Mouse (Mus musculus) heart, embryonic 12.5 days (tissue): ENCODE data around the gene Sh2d1b1. TPM values are rescaled to one million over a fixed set of nuclear protein-coding genes. Genes with fewer than 3 reads are reported as not detected.
"Not testable (repeated sequence)": the region's sequence is repeated elsewhere in the genome, so short reads cannot be mapped to it uniquely, and the experiment has no call there.

Source experiments
- ATAC-seq: fragments of 200-750 bp; cut with Nextera tagmentation; 2 replicates; pipeline ENCODE4 v1.8.0; 2017; ENCODE audit warnings: moderate TSS enrichment, moderate library complexity; ENCODE audit not compliant: insufficient number of reproducible peaks, low FRiP score
- H3K27ac ChIP-seq: fragments of 300-500 bp; sonication (generic); 2 replicates; pipeline ENCODE4 v1.5.1; 2016; ENCODE audit warnings: mild to moderate bottlenecking, moderate library complexity; ENCODE audit not compliant: poor library complexity, severe bottlenecking
- H3K27me3 ChIP-seq: fragments of 300-500 bp; sonication (generic); replicated peaks from 2 replicates; pipeline ENCODE4 v1.6.1; 2016; ENCODE audit warnings: mild to moderate bottlenecking, moderate library complexity
- H3K36me3 ChIP-seq: fragments of 300-500 bp; sonication (generic); 2 replicates; pipeline ENCODE4 v1.6.1; 2016; ENCODE audit warnings: mild to moderate bottlenecking, moderate library complexity
- H3K4me1 ChIP-seq: fragments of 300-500 bp; sonication (generic); replicated peaks from 2 replicates; pipeline ENCODE4 v1.6.1; 2016; ENCODE audit warnings: mild to moderate bottlenecking
- H3K4me2 ChIP-seq: fragments of 300-500 bp; sonication (generic); 2 replicates; pipeline ENCODE4 v1.6.1; 2016; ENCODE audit warnings: mild to moderate bottlenecking, moderate library complexity
- H3K4me3 ChIP-seq: fragments of 300-500 bp; sonication (generic); 2 replicates; pipeline ENCODE4 v1.5.1; 2016; ENCODE audit warnings: mild to moderate bottlenecking
- H3K9ac ChIP-seq: fragments of 300-500 bp; sonication (generic); 2 replicates; pipeline ENCODE4 v1.6.1; 2016; ENCODE audit warnings: mild to moderate bottlenecking, moderate library complexity
- H3K9me3 ChIP-seq: fragments of 300-500 bp; sonication (generic); replicated peaks from 2 replicates; pipeline ENCODE4 v1.6.1; 2016; ENCODE audit warnings: mild to moderate bottlenecking, moderate library complexity
- WGBS: fragments of 180-500 bp; shearing (Covaris S2); methylation state at CpG from one replicate; pipeline ENCODE4 v1.1.7; 2016; 5-methylcytosine and 5-hydroxymethylcytosine counted together
- polyA plus RNA-seq: library from polyadenylated mRNA; unstranded; fragments of >200 nt; fragmentation: Nextera tagmentation; extraction: Ambion mirVana; gene quantifications from 2 replicates; pipeline ENCODE4 v1.2.1, GENCODE M21; 2016

Sh2d1b1 gene
- 0.06 TPM in 1 of 2 replicates, not detected in the other for polyA plus RNA-seq

- Histone ChIP-seq H3K27ac (no peak within 1 kb of the TSS), H3K4me2 (no peak within 1 kb of the TSS), H3K4me1 (no peaks in the 10 kb centered on the region), H3K9ac (no peak within 1 kb of the TSS), H3K9me3 (peaks cover 5% of the 10 kb centered on the region; the same call in 1 of the 2 replicates), H3K4me3 (no peak within 1 kb of the TSS), H3K27me3 (no peaks in the 10 kb centered on the region), H3K36me3 (no peaks in the 10 kb centered on the region)
- no peak for ATAC-seq
- 59% methylated on average over 3 of the region's 3 CpGs for WGBS
Observed at GRCm38 (mm10) chr1:170277016-170277415, at the start of gene Sh2d1b1. Gene Sh2d1b1 (plus strand): TSS chr1:170277320.

- H3K9me3 ChIP-seq, H3K4me3 ChIP-seq, H3K4me2 ChIP-seq, H3K27me3 ChIP-seq, H3K4me1 ChIP-seq, H3K27ac ChIP-seq, ATAC-seq, H3K9ac ChIP-seq, H3K36me3 ChIP-seq: not testable (repeated sequence)
- WGBS: 44% methylated on average over 6 of the region's 6 CpGs
Observed at GRCm38 (mm10) chr1:170232688-170233087, 44.4 kb upstream of the Sh2d1b1 start, which contains the start of gene Sh2d1b2. Gene Sh2d1b2 (plus strand): TSS chr1:170232749.

- Histone ChIP-seq H3K9me3 (no peaks in the 10 kb centered on the region), H3K4me2 (no peak overlapping the region), H3K27me3 (no peaks in the 10 kb centered on the region; the same call in 1 of the 2 replicates), H3K9ac (no peak overlapping the region), H3K4me1 (no peaks in the 10 kb centered on the region), H3K36me3 (no peaks in the 10 kb centered on the region), H3K4me3 (no peak overlapping the region), H3K27ac (no peak overlapping the region)
- 74% methylated on average over 3 of the region's 3 CpGs for WGBS
- ATAC-seq: no peak
Observed at GRCm38 (mm10) chr1:170245016-170245415, 32.1 kb upstream of the Sh2d1b1 start.

- Histone ChIP-seq H3K4me2 (peak overlapping the region; percentile 91), H3K4me3 (peak overlapping the region; percentile 94), H3K9me3 (no peaks in the 10 kb centered on the region), H3K36me3 (no peaks in the 10 kb centered on the region), H3K9ac (peak overlapping the region; percentile 96), H3K27me3 (0 out of 2 replicates have a peak, but pooled peaks cover 5% of the 10 kb centered on the region), H3K27ac (peak overlapping the region; percentile 47; the same call in 1 of the 2 replicates), H3K4me1 (peaks cover 5% of the 10 kb centered on the region; the same call in 1 of the 2 replicates)
- WGBS: 30% methylated on average over 30 of the region's 30 CpGs
- peak; percentile 39; the same call in 1 of the 2 replicates for ATAC-seq
Observed at GRCm38 (mm10) chr1:170254893-170255559, 22.1 kb upstream of the Sh2d1b1 start.

- H3K4me2 ChIP-seq: peak overlapping the region; percentile 91
- 0 out of 2 replicates have a peak, but pooled peaks cover 5% of the 10 kb centered on the region for H3K27me3 ChIP-seq
- no peaks in the 10 kb centered on the region for H3K36me3 ChIP-seq
- peak; percentile 86 for ATAC-seq
- H3K27ac ChIP-seq: peak overlapping the region; percentile 47; the same call in 1 of the 2 replicates
- H3K4me3 ChIP-seq: peak overlapping the region; percentile 94
- H3K4me1 ChIP-seq: peaks cover 5% of the 10 kb centered on the region; the same call in 1 of the 2 replicates
- H3K9me3 ChIP-seq: no peaks in the 10 kb centered on the region
- 5% methylated on average over 32 of the region's 32 CpGs for WGBS
- H3K9ac ChIP-seq: peak overlapping the region; percentile 96
Observed at GRCm38 (mm10) chr1:170255560-170255910, 21.6 kb upstream of the Sh2d1b1 start.

- Histone ChIP-seq H3K4me3 (no peak overlapping the region), H3K27ac (no peak overlapping the region), H3K27me3 (no peaks in the 10 kb centered on the region), H3K36me3 (no peaks in the 10 kb centered on the region), H3K9me3 (peaks cover 7% of the 10 kb centered on the region; the same call in 1 of the 2 replicates), H3K4me1 (no peaks in the 10 kb centered on the region), H3K4me2 (no peak overlapping the region), H3K9ac (no peak overlapping the region)
- no peak for ATAC-seq
- WGBS: 65% methylated on average over 6 of the region's 6 CpGs
Observed at GRCm38 (mm10) chr1:170270281-170270680, 6.8 kb upstream of the Sh2d1b1 start.

GRCm38 (mm10) chr1:170270696-170271095 is 6.4 kb upstream of the Sh2d1b1 start:
- no peak overlapping the region for H3K4me3 ChIP-seq
- H3K9me3 ChIP-seq: peaks cover 11% of the 10 kb centered on the region; the same call in 1 of the 2 replicates
- no peak overlapping the region for H3K4me2 ChIP-seq
- H3K4me1 ChIP-seq: no peaks in the 10 kb centered on the region
- no peak for ATAC-seq
- no peak overlapping the region for H3K27ac ChIP-seq
- no peaks in the 10 kb centered on the region for H3K27me3 ChIP-seq
- H3K9ac ChIP-seq: no peak overlapping the region
- H3K36me3 ChIP-seq: no peaks in the 10 kb centered on the region
- 71% methylated on average over 4 of the region's 4 CpGs for whole genome bisulfite sequencing

GRCm38 (mm10) chr1:170273252-170273651 is 3.9 kb upstream of the Sh2d1b1 start:
- Histone ChIP-seq H3K36me3 (no peaks in the 10 kb centered on the region), H3K4me3 (no peak overlapping the region), H3K4me1 (no peaks in the 10 kb centered on the region), H3K27me3 (no peaks in the 10 kb centered on the region), H3K4me2 (no peak overlapping the region), H3K27ac (no peak overlapping the region), H3K9me3 (peaks cover 5% of the 10 kb centered on the region; the same call in 1 of the 2 replicates), H3K9ac (no peak overlapping the region)
- ATAC-seq: no peak

GRCm38 (mm10) chr1:170282415-170283129 is 5.5 kb downstream of the Sh2d1b1 start:
- Histone ChIP-seq H3K9ac (no peak overlapping the region), H3K36me3 (no peaks in the 10 kb centered on the region), H3K27ac (no peak overlapping the region), H3K4me2 (no peak overlapping the region), H3K9me3 (no peaks in the 10 kb centered on the region), H3K4me3 (no peak overlapping the region), H3K4me1 (no peaks in the 10 kb centered on the region), H3K27me3 (no peaks in the 10 kb centered on the region)
- no peak for ATAC-seq
- 65% methylated on average over 4 of the region's 4 CpGs for WGBS

GRCm38 (mm10) chr1:170292239-170292951 is 15.3 kb downstream of the Sh2d1b1 start:
- H3K9ac ChIP-seq: no peak overlapping the region
- peaks cover 20% of the 10 kb centered on the region for H3K4me1 ChIP-seq
- 45% methylated on average over 9 of the region's 9 CpGs for WGBS
- H3K27ac ChIP-seq: no peak overlapping the region
- no peak for ATAC-seq
- no peak overlapping the region for H3K4me2 ChIP-seq
- no peaks in the 10 kb centered on the region for H3K27me3 ChIP-seq
- H3K9me3 ChIP-seq: no peaks in the 10 kb centered on the region
- H3K4me3 ChIP-seq: no peak overlapping the region
- H3K36me3 ChIP-seq: no peaks in the 10 kb centered on the region

- H3K27ac ChIP-seq: no peak overlapping the region
- no peak overlapping the region for H3K4me3 ChIP-seq
- H3K36me3 ChIP-seq: no peaks in the 10 kb centered on the region
- WGBS: 55% methylated on average over 5 of the region's 5 CpGs
- H3K9ac ChIP-seq: no peak overlapping the region
- H3K4me2 ChIP-seq: no peak overlapping the region
- H3K4me1 ChIP-seq: peaks cover 20% of the 10 kb centered on the region
- H3K9me3 ChIP-seq: no peaks in the 10 kb centered on the region
- H3K27me3 ChIP-seq: no peaks in the 10 kb centered on the region
- no peak for ATAC-seq
Observed at GRCm38 (mm10) chr1:170293257-170293656, 16.1 kb downstream of the Sh2d1b1 start.
